Mouse (Mus musculus) bone marrow, adult 2 months (tissue): ENCODE results near the gene Acad9. TPM values are rescaled to one million over a fixed set of nuclear protein-coding genes. Genes with fewer than 3 reads are reported as not detected.
"Not testable (repeated sequence)": the region's sequence is repeated elsewhere in the genome, so short reads cannot be mapped to it uniquely, and the experiment has no call there.

Experiments used
- H3K27ac ChIP-seq: fragments of 200-500 bp; 2 replicates; pipeline ENCODE4 v1.5.1; 2012; ENCODE audit warnings: low read depth, mild to moderate bottlenecking, control low read depth, inconsistent platforms, low read length; ENCODE audit not compliant: control insufficient read depth, poor library complexity, insufficient read depth
- H3K4me1 ChIP-seq: fragments of 200-500 bp; 2 replicates; pipeline ENCODE4 v1.6.1; 2011; ENCODE audit warnings: low read length; ENCODE audit not compliant: control insufficient read depth, insufficient read depth
- H3K4me3 ChIP-seq: fragments of 200-500 bp; replicated peaks from 2 replicates; pipeline ENCODE3; 2011; ENCODE audit warnings: mild to moderate bottlenecking, low read depth, low read length, control low read depth; ENCODE audit not compliant: control insufficient read depth
- CTCF ChIP-seq: fragments of 200-500 bp; IDR thresholded peaks from 2 replicates; pipeline ENCODE4 v1.5.1; 2011; ENCODE audit warnings: low read length, control low read depth; ENCODE audit not compliant: control insufficient read depth, insufficient read depth
- POLR2A ChIP-seq: fragments of 200-500 bp; IDR thresholded peaks from 2 replicates; pipeline ENCODE4 v1.6.1; 2011; ENCODE audit warnings: low read depth, mild to moderate bottlenecking, control low read depth, low read length, borderline replicate concordance; ENCODE audit not compliant: control insufficient read depth
- WGBS: fragments of 180-500 bp; shearing (Covaris S2); methylation state at CpG from one replicate; pipeline ENCODE4 v1.1.7; 2018; 5-methylcytosine and 5-hydroxymethylcytosine counted together
- polyA plus RNA-seq: library from polyadenylated mRNA; stranded (reverse); fragments of >200 nt; gene quantifications from 2 replicates; pipeline ENCODE4 v1.2.4, GENCODE M21; 2011; ENCODE audit warnings: low replicate concordance; ENCODE audit not compliant: missing spikeins, insufficient read depth, insufficient read length

Gene Acad9
- polyA plus RNA-seq, 1 experiment, result 16.7 TPM

- 88% methylated on average over 5 of the region's 5 CpGs for WGBS
- Histone ChIP-seq H3K4me1 (no peaks in the 10 kb centered on the region), H3K4me3 (no peak overlapping the region), H3K27ac (no peak overlapping the region)
- no peak for TF ChIP-seq CTCF
- TF ChIP-seq POLR2A, result no peak
Observed at GRCm38 (mm10) chr3:36080741-36081140, 15.0 kb downstream of the Acad9 start.

- H3K4me3 ChIP-seq, result no peak overlapping the region
- 87% methylated on average over 4 of the region's 4 CpGs for WGBS
- H3K4me1 ChIP-seq, result no peaks in the 10 kb centered on the region
- H3K27ac ChIP-seq, result no peak overlapping the region
- TF ChIP-seq CTCF (no peak), POLR2A (no peak)
Observed at GRCm38 (mm10) chr3:36082843-36083242, 17.1 kb downstream of the Acad9 start.

- Histone ChIP-seq H3K27ac (no peak overlapping the region), H3K4me1 (no peaks in the 10 kb centered on the region), H3K4me3 (no peak overlapping the region)
- 85% methylated on average over 7 of the region's 7 CpGs for WGBS
- TF ChIP-seq CTCF, result no peak
- TF ChIP-seq POLR2A, result no peak
Observed at GRCm38 (mm10) chr3:36083381-36083780, 17.6 kb downstream of the Acad9 start.

- TF ChIP-seq POLR2A (no peak), CTCF (no peak)
- Histone ChIP-seq H3K27ac (no peak overlapping the region), H3K4me3 (no peak overlapping the region), H3K4me1 (no peaks in the 10 kb centered on the region)
- WGBS, result 89% methylated on average over 5 of the region's 5 CpGs
Observed at GRCm38 (mm10) chr3:36085394-36085793, 19.6 kb downstream of the Acad9 start.

- TF ChIP-seq CTCF (no peak), POLR2A (no peak)
- no peak overlapping the region for H3K27ac ChIP-seq
- WGBS, result 82% methylated on average over 9 of the region's 9 CpGs
- no peak overlapping the region for H3K4me3 ChIP-seq
- H3K4me1 ChIP-seq, result no peaks in the 10 kb centered on the region
Observed at GRCm38 (mm10) chr3:36087591-36087990, 21.8 kb downstream of the Acad9 start.

- H3K4me1 ChIP-seq, result no peaks in the 10 kb centered on the region
- WGBS, result 85% methylated on average over 2 of the region's 2 CpGs
- no peak overlapping the region for H3K4me3 ChIP-seq
- TF ChIP-seq POLR2A (no peak), CTCF (no peak)
- H3K27ac ChIP-seq, result no peak overlapping the region
Observed at GRCm38 (mm10) chr3:36095371-36095770, 29.6 kb downstream of the Acad9 start.

- no peaks in the 10 kb centered on the region for H3K4me1 ChIP-seq
Observed at GRCm38 (mm10) chr3:36116076-36116475, 50.3 kb downstream of the Acad9 start.

GRCm38 (mm10) chr3:36119684-36120548 lies 54.1 kb downstream of the Acad9 start:
- Histone ChIP-seq H3K27ac (no peak overlapping the region), H3K4me1 (no peaks in the 10 kb centered on the region), H3K4me3 (no peak overlapping the region)
- TF ChIP-seq POLR2A (no peak), CTCF (no peak)

More at GRCm38 (mm10) chr3:36116076-36116475, 50.3 kb downstream of the Acad9 start:
- WGBS, result 78% methylated on average over 4 of the region's 4 CpGs
- H3K4me3 ChIP-seq, result no peak overlapping the region
- no peak overlapping the region for H3K27ac ChIP-seq
- no peak for TF ChIP-seq POLR2A
- no peak for TF ChIP-seq CTCF

- H3K4me1 ChIP-seq, H3K4me3 ChIP-seq, H3K27ac ChIP-seq: not testable (repeated sequence)
- WGBS, result 54% methylated on average over 9 of the region's 9 CpGs
Observed at GRCm38 (mm10) chr3:36126176-36126575, 60.4 kb downstream of the Acad9 start.
